Mouse (Mus musculus) neutrophil, adult 59 days (primary cell): ENCODE results near the gene Zfp65. TPM values are rescaled to one million over a fixed set of nuclear protein-coding genes. Genes with fewer than 3 reads are reported as not detected.

Experiments used
- total RNA-seq, 2 experiments: library from RNA; stranded (reverse); gene quantifications; 1 replicate in 1 of 2; 2 replicates in 1 of 2; pipeline ENCODE4 v1.2.4; 2023

The Zfp65 gene
- total RNA-seq = 1 to 10 TPM; 6.4 to 8.1 TPM

DNA sequence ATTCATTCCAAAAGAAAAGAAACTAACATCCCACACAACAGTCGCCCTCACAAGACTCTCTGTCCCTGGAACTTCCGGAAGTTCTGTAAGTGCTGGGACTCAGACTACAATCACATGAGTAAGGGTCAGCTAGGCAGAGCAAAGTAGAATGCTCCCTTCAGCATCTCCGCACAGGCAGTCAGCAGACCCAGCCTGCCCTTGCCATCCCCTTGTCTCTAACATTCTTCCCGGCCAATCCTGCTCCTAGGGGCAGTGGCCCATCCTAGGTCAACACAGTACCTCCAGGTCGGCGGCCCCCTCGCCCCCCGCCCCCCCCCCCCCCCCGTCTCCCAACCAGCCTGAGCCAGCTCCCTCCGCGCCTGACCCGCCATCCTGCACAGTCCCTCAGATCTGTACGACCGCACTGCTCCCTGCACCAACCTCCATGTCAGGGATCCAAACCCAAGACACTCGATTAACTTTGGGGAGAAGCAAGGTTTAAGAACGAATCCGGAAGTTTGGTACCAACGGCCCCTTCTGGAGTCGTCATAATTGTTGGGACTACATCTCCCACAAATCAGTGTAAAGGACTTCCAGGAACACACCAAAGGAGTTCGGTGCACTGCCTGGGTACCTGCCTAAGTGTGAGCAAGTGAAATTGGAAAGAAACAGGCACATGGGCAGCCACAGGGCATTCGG, at the start of gene Zfp65:
Zfp65 (minus strand) TSS at position 533 of the 678 bp plus-strand sequence.

GRCm38 (mm10) chr13:67754333-67755306, 25.6 kb upstream of the Zfp65 start, which contains the start of gene Zfp85:
Gene Zfp85 (minus strand): TSS chr13:67755228.

DNA sequence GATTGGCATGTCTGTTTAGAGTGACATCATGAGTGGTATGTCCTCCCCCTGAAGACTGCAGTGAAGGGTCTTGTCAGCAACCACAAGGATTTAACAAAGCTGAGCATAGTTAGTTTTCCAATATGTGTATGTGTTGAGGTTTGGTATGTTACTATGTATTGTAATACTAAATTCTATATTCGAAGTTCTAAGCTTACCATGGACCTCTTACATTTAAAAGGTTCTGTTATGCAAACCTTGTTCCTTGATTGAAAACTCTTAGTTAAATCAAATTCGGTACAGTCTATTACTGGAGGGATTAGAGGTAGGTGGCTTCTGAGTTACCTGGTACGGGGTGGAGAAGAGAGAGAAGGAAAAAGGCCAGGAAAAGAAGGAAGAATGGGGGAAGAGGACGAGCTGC, 42.0 kb downstream of the Zfp65 start, which contains the start of gene Zfp738:
Zfp738 (minus strand) TSS at position 101 of the 400 bp plus-strand sequence.

Other genes with a start within 250 kb of the Zfp65 start
- gene Zfp874b, start 244.9 kb downstream of the Zfp65 start, total RNA-seq = 1 to 10 TPM; 5.7 to 6.2 TPM
- 1 to 10 TPM; 4.1 to 5.2 TPM for gene Zfp58, start 228.6 kb downstream of the Zfp65 start, total RNA-seq
- not detected for gene Gm26965, start 203.0 kb downstream of the Zfp65 start, total RNA-seq
- 10 to 100 TPM; 12.9 to 15.0 TPM for gene Zfp87, start 203.0 kb downstream of the Zfp65 start, total RNA-seq
- gene Zfp748, start 175.3 kb downstream of the Zfp65 start, total RNA-seq = 1 to 10 TPM; 4.2 to 5.4 TPM
- 10 to 100 TPM in 1 of 2 experiments, 1 to 10 TPM in 1; 8.9 to 10.7 TPM for gene Zfp729b, start 119.5 kb downstream of the Zfp65 start, total RNA-seq
- gene Gm49345, start 91.4 kb downstream of the Zfp65 start, total RNA-seq = 1 to 10 TPM in 1 of 2 experiments, under 1 TPM in 1; 0.78 to 1.7 TPM
- 10 to 100 TPM in 1 of 2 experiments, 1 to 10 TPM in 1; 10.0 TPM for gene Zfp729a, start 91.4 kb downstream of the Zfp65 start, total RNA-seq
- gene Zfp738, start 42.1 kb downstream of the Zfp65 start, total RNA-seq = 1 to 10 TPM; 6.0 to 8.1 TPM
- 1 to 10 TPM; 1.7 to 1.8 TPM for gene Zfp85, start 26.1 kb upstream of the Zfp65 start, total RNA-seq
- gene Zfp493, start 50.5 kb upstream of the Zfp65 start, total RNA-seq = under 1 TPM; 0.44 to 0.47 TPM
- 1 to 10 TPM in 1 of 2 experiments, under 1 TPM in 1; 0.71 to 1.2 TPM for gene Zfp273, start 84.6 kb upstream of the Zfp65 start, total RNA-seq
- not detected for gene Gm10037, start 101.9 kb upstream of the Zfp65 start, total RNA-seq
- not detected for gene BC048507, start 134.2 kb upstream of the Zfp65 start, total RNA-seq